Mouse (Mus musculus) heart, embryonic 16.5 days (tissue): ENCODE measurements around the gene Duox1. TPM values are rescaled to one million over a fixed set of nuclear protein-coding genes. Genes with fewer than 3 reads are reported as not detected.

Experiments used
- ATAC-seq: fragments of 200-750 bp; cut with Nextera tagmentation; replicated peaks from 2 replicates; pipeline ENCODE4 v1.8.0; 2017; ENCODE audit warnings: moderate number of reproducible peaks; ENCODE audit not compliant: insufficient read depth, low FRiP score; ENCODE audit errors: extremely low read depth
- H3K27ac ChIP-seq: fragments of 300-500 bp; sonication (generic); 2 replicates; pipeline ENCODE4 v1.5.1; 2014; ENCODE audit warnings: mild to moderate bottlenecking, low read length, control low read depth, moderate library complexity
- H3K27me3 ChIP-seq: fragments of 300-500 bp; sonication (generic); 2 replicates; pipeline ENCODE4 v1.6.1; 2014; ENCODE audit warnings: low read length, mixed read lengths; ENCODE audit not compliant: control insufficient read depth, insufficient read depth
- H3K36me3 ChIP-seq: fragments of 300-500 bp; sonication (generic); 2 replicates; pipeline ENCODE4 v1.6.1; 2014; ENCODE audit not compliant: control insufficient read depth, insufficient read depth
- H3K4me1 ChIP-seq: fragments of 300-500 bp; sonication (generic); 2 replicates; pipeline ENCODE4 v1.6.1; 2014; ENCODE audit warnings: low read length, mixed read lengths; ENCODE audit not compliant: control insufficient read depth, insufficient read depth
- H3K4me2 ChIP-seq: fragments of 300-500 bp; sonication (generic); 2 replicates; pipeline ENCODE4 v1.6.1; 2014; ENCODE audit warnings: low read depth, mild to moderate bottlenecking, control low read depth, low read length
- H3K4me3 ChIP-seq: fragments of 300-500 bp; sonication (generic); 2 replicates; pipeline ENCODE4 v1.5.1; 2014; ENCODE audit warnings: mild to moderate bottlenecking, control low read depth, low read length
- H3K9ac ChIP-seq: fragments of 300-500 bp; sonication (generic); 2 replicates; pipeline ENCODE4 v1.6.1; 2014; ENCODE audit warnings: low read length, control low read depth
- H3K9me3 ChIP-seq: fragments of 300-500 bp; sonication (generic); replicated peaks from 2 replicates; pipeline ENCODE4 v1.6.1; 2016; ENCODE audit warnings: low read length; ENCODE audit not compliant: control insufficient read depth
- WGBS: fragments of 180-500 bp; shearing (Covaris S2); extraction: QIAGEN DNeasy Blood & Tissue Kit; methylation state at CpG from one replicate; pipeline ENCODE4 v1.1.7; 2014; 5-methylcytosine and 5-hydroxymethylcytosine counted together
- polyA plus RNA-seq: library from polyadenylated mRNA; unstranded; fragments of >200 nt; fragmentation: Nextera tagmentation; extraction: Ambion mirVana; gene quantifications from 2 replicates; pipeline ENCODE4 v1.2.1, GENCODE M21; 2015

Gene Duox1
- polyA plus RNA-seq, 1 experiment from 2014 or later = 0.12 TPM

- Histone ChIP-seq H3K36me3 (peaks cover 7% of the 10 kb centered on the region; the same call in 1 of the 2 replicates), H3K27me3 (no peaks in the 10 kb centered on the region), H3K9me3 (no peaks in the 10 kb centered on the region), H3K4me3 (no peak overlapping the region), H3K4me1 (peaks cover 7% of the 10 kb centered on the region), H3K27ac (no peak overlapping the region), H3K4me2 (no peak overlapping the region), H3K9ac (no peak overlapping the region)
- ATAC-seq = no peak
- WGBS = 82% methylated on average over 3 of the region's 3 CpGs
Measured at GRCm38 (mm10) chr2:122356187-122356586, 40.7 kb downstream of the Duox1 start.

GRCm38 (mm10) chr2:122360310-122360709 lies 44.8 kb downstream of the Duox1 start:
- H3K27me3 ChIP-seq = no peaks in the 10 kb centered on the region
- no peak overlapping the region for H3K4me3 ChIP-seq
- no peak for ATAC-seq
- no peaks in the 10 kb centered on the region for H3K9me3 ChIP-seq
- no peak overlapping the region for H3K9ac ChIP-seq
- H3K27ac ChIP-seq = no peak overlapping the region
- H3K4me2 ChIP-seq = no peak overlapping the region
- H3K36me3 ChIP-seq = 0 out of 2 replicates have a peak, but pooled peaks cover 7% of the 10 kb centered on the region
- WGBS = 82% methylated on average over 6 of the region's 6 CpGs
- H3K4me1 ChIP-seq = no peaks in the 10 kb centered on the region

- Histone ChIP-seq H3K4me3 (no peak overlapping the region), H3K27ac (no peak overlapping the region), H3K36me3 (0 out of 2 replicates have a peak, but pooled peaks cover 7% of the 10 kb centered on the region), H3K9me3 (no peaks in the 10 kb centered on the region), H3K4me1 (no peaks in the 10 kb centered on the region), H3K4me2 (no peak overlapping the region), H3K9ac (no peak overlapping the region), H3K27me3 (no peaks in the 10 kb centered on the region)
- 79% methylated on average over 6 of the region's 6 CpGs for WGBS
- no peak for ATAC-seq
Measured at GRCm38 (mm10) chr2:122361181-122361580, 45.7 kb downstream of the Duox1 start.

DNA sequence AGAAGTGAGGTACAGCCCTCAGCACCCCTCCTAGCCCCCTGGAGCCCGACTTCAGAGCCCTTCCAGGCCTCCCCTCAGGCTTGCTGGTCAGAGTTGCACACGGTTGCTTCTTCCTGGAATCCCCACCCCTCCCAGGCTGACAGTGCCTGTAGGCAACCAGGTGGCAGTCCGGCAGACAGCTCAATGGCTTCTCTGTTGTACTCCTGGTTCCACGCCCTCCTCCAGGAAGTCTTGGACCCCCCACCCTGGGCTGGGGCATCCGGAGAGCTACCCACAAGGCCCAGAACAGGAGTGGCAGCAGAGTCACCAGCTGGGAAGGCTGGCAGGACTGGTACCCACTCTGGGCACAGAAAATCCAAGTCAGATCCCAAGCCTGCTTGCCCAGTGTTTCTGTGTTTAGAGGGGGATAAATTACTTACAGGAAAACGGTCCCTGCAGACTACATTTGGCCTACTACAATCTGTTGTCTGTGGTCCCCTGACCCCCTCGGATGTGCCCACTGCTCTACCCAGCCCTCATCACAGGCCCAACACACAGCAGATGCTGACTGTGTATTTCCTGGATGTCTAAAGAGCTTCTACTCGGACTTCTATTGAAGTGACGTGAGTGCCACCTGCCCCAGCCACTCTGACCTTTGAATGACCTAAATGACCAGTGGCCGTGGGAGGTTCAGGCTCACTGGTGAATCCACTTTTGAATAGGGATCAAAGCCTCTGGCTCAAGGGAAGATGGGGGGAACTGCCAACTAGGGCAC lies 46.6 kb downstream of the Duox1 start:
- Histone ChIP-seq H3K27ac (no peak overlapping the region), H3K4me1 (peaks cover 4% of the 10 kb centered on the region; the same call in 1 of the 2 replicates)
- 62% methylated on average over 10 of the region's 10 CpGs for WGBS

GRCm38 (mm10) chr2:122362622-122363523 lies 47.4 kb downstream of the Duox1 start:
- WGBS = 83% methylated on average over 13 of the region's 13 CpGs
- ATAC-seq = no peak
- Histone ChIP-seq H3K36me3 (no peaks in the 10 kb centered on the region), H3K4me2 (no peak overlapping the region), H3K4me3 (no peak overlapping the region), H3K9me3 (no peaks in the 10 kb centered on the region), H3K4me1 (peaks cover 4% of the 10 kb centered on the region; the same call in 1 of the 2 replicates), H3K9ac (no peak overlapping the region), H3K27me3 (no peaks in the 10 kb centered on the region), H3K27ac (no peak overlapping the region)

More for the DNA sequence above, 46.6 kb downstream of the Duox1 start:
- H3K4me2 ChIP-seq = no peak overlapping the region
- H3K9ac ChIP-seq = no peak overlapping the region
- no peak overlapping the region for H3K4me3 ChIP-seq
- 0 out of 2 replicates have a peak, but pooled peaks cover under 1% of the 10 kb centered on the region for H3K36me3 ChIP-seq
- no peak for ATAC-seq
- no peaks in the 10 kb centered on the region for H3K9me3 ChIP-seq
- H3K27me3 ChIP-seq = no peaks in the 10 kb centered on the region

- Histone ChIP-seq H3K9ac (no peak overlapping the region), H3K9me3 (no peaks in the 10 kb centered on the region), H3K36me3 (no peaks in the 10 kb centered on the region), H3K4me3 (no peak overlapping the region), H3K4me1 (peaks cover 9% of the 10 kb centered on the region), H3K27ac (no peak overlapping the region), H3K27me3 (no peaks in the 10 kb centered on the region), H3K4me2 (no peak overlapping the region)
- WGBS = 86% methylated on average over 3 of the region's 3 CpGs
- no peak for ATAC-seq
Measured at GRCm38 (mm10) chr2:122364352-122364944, 49.0 kb downstream of the Duox1 start.

DNA sequence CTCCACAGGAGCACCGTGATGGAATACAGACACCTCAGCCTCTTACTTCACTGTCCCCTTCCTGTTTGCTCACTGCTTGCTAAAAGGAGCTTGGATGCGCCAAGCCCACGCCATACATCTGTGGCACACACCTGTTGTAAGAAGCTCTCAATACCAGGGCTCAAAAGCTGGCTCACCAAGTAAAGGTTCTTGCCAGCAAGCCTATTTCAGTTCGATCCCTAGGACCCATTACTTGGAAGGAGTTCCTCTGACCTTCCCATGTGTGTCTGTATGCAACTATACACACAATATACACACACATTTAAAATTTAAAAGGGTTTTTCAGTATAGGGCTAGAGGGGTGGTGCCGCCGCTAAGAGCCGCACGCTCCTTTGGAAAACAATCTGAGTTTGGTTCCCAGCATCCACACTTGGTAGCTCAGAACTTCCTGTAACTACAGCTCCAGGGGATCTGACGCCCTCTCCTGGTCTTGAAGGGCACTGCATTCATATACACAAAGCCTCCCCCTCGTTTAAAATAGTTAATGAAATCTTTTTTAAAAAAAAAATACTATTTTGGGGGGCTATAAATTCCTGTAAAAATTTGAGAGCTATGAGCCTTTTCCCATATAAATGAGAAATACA lies 49.9 kb downstream of the Duox1 start:
- Histone ChIP-seq H3K4me2 (no peak overlapping the region), H3K4me3 (no peak overlapping the region), H3K4me1 (peaks cover 11% of the 10 kb centered on the region), H3K27ac (no peak overlapping the region), H3K9ac (no peak overlapping the region), H3K27me3 (0 out of 2 replicates have a peak, but pooled peaks cover under 1% of the 10 kb centered on the region), H3K36me3 (no peaks in the 10 kb centered on the region), H3K9me3 (no peaks in the 10 kb centered on the region)
- no peak for ATAC-seq
- 80% methylated on average over 10 of the region's 10 CpGs for WGBS

GRCm38 (mm10) chr2:122366039-122366438 lies 50.6 kb downstream of the Duox1 start:
- H3K9me3 ChIP-seq = no peaks in the 10 kb centered on the region
- 75% methylated on average over 3 of the region's 3 CpGs for WGBS
- H3K4me2 ChIP-seq = no peak overlapping the region
- H3K27ac ChIP-seq = no peak overlapping the region
- H3K36me3 ChIP-seq = no peaks in the 10 kb centered on the region
- H3K4me3 ChIP-seq = no peak overlapping the region
- no peak overlapping the region for H3K9ac ChIP-seq
- ATAC-seq = no peak
- H3K4me1 ChIP-seq = peaks cover 11% of the 10 kb centered on the region
- H3K27me3 ChIP-seq = 0 out of 2 replicates have a peak, but pooled peaks cover 2% of the 10 kb centered on the region
